Mouse (Mus musculus) CH12F3 (cell line): ENCODE measurements at regions not wholly inside any gene's neighbourhood (a gene's known extent, or its start where the extent isn't known, plus 50 kb on each side); places are given as distances from the start of the nearest gene placed in this dataset.

Experiments used
- in situ Hi-C: fragments of 300-500 bp; cut with MboI; formaldehyde crosslinking; loops from 2 replicates; pipeline ENCODE4 v1.14.3; 2020; ENCODE audit warnings: low sequenced_read_pairs

GRCm38 (mm10) chr13:103683169-103683568 is 91.2 kb downstream of the Srek1 start:
- in situ Hi-C loops, result no loop called here

GRCm38 (mm10) chr13:103680740-103681139 is 93.7 kb downstream of the Srek1 start:
- in situ Hi-C loops, result no loop called here

GRCm38 (mm10) chr13:103680052-103680451 is 94.4 kb downstream of the Srek1 start:
- in situ Hi-C loops, result no loop called here

- in situ Hi-C loops, result no loop called here
These were observed 97.6 kb downstream of the Srek1 start for GRCm38 (mm10) chr13:103676831-103677230.

- in situ Hi-C loops, result no loop called here
These were observed 98.2 kb downstream of the Srek1 start for GRCm38 (mm10) chr13:103676221-103676620.

- in situ Hi-C loops, result no loop called here
These were observed 103.8 kb downstream of the Srek1 start for GRCm38 (mm10) chr13:103670611-103671010.

GRCm38 (mm10) chr13:103669856-103670255 is 104.6 kb downstream of the Srek1 start:
- in situ Hi-C loops, result no loop called here

- in situ Hi-C loops, result no loop called here
These were observed 106.7 kb downstream of the Srek1 start for GRCm38 (mm10) chr13:103667749-103668148.

GRCm38 (mm10) chr13:103660248-103660996 is 114.0 kb downstream of the Srek1 start:
- in situ Hi-C loops, result no loop called here

GRCm38 (mm10) chr13:103655966-103656365 is 118.4 kb downstream of the Srek1 start:
- in situ Hi-C loops, result no loop called here

GRCm38 (mm10) chr13:103653216-103653615 is 121.2 kb downstream of the Srek1 start:
- in situ Hi-C loops, result no loop called here

- in situ Hi-C loops, result no loop called here
These were observed 125.0 kb downstream of the Srek1 start for GRCm38 (mm10) chr13:103649383-103649782.

- in situ Hi-C loops, result no loop called here
These were observed 126.4 kb downstream of the Srek1 start for GRCm38 (mm10) chr13:103648016-103648415.

GRCm38 (mm10) chr13:103646035-103646434 is 128.4 kb downstream of the Srek1 start:
- in situ Hi-C loops, result no loop called here

GRCm38 (mm10) chr13:103643993-103644722 is 130.2 kb downstream of the Srek1 start:
- in situ Hi-C loops, result no loop called here

- in situ Hi-C loops, result no loop called here
These were observed 130.9 kb downstream of the Srek1 start for GRCm38 (mm10) chr13:103643486-103643885.

- in situ Hi-C loops, result no loop called here
These were observed 131.6 kb downstream of the Srek1 start for GRCm38 (mm10) chr13:103642542-103643375.

GRCm38 (mm10) chr13:103638038-103638437 is 136.4 kb downstream of the Srek1 start:
- in situ Hi-C loops, result loop anchor here (10.0 kb wide), 1 partner anchor 463 kb away; no protein-coding TSS in a partner anchor

- in situ Hi-C loops, result loop anchor here (10.0 kb wide), 1 partner anchor 463 kb away; no protein-coding TSS in a partner anchor
These were observed 137.0 kb downstream of the Srek1 start for GRCm38 (mm10) chr13:103637414-103637813.

- in situ Hi-C loops, result loop anchor here (10.0 kb wide), 1 partner anchor 462 kb away; no protein-coding TSS in a partner anchor
These were observed 137.8 kb downstream of the Srek1 start for GRCm38 (mm10) chr13:103636595-103636994.

GRCm38 (mm10) chr13:103623810-103624209 is 150.6 kb downstream of the Srek1 start:
- in situ Hi-C loops, result no loop called here
